Mouse (Mus musculus): ENCODE data around the gene Trim12c.
"Not testable (repeated sequence)": the region's sequence is repeated elsewhere in the genome, so short reads cannot be mapped to it uniquely, and the experiment has no call there.

Trim12c gene

DNA sequence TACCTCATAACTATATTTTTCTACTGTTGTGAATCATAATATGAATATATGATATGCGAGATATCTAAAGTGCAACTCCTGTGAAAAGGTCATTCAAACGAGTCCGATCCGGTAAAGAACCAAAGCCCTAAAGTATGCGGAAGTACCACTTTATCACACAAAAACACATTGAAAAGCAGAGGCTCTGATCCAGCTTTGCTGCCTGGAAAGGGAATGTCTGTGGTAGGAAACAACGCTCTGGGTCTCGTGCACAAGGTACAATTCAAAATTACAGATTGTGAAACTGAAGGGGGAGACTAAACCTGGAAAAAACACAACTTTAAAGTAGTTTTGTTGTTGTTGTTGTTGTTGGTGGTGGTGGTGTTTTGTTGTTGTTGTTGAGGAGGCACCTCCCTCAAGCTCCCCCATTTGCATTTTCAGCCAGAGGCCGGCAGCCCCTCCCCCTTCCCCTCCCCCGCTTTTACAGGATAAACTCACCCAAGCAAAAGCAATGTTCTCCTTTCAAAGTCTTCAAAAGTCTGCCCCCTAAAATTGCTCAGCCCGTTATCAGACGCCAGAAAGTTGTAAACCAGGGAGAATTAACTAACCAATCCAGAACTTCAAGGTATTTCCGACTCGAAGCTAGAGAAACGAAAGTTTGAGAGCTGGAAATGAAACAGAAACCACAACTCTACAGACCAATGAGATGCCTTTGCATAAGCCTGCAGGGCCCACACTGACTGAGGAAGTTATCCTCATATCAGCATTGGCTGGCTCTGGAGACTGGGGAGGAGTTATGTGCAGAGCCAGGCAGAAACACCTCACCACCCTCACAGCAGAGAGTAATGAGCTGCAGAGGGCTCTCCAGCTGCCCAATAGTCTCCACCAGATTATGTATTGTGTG, at the start of gene Trim12c:
Gene Trim12c, minus strand, starts transcription at position 646 of the 883 bp plus-strand sequence.
- DNase-seq: peak in 1 of 2 experiments; percentile 1

DNA sequence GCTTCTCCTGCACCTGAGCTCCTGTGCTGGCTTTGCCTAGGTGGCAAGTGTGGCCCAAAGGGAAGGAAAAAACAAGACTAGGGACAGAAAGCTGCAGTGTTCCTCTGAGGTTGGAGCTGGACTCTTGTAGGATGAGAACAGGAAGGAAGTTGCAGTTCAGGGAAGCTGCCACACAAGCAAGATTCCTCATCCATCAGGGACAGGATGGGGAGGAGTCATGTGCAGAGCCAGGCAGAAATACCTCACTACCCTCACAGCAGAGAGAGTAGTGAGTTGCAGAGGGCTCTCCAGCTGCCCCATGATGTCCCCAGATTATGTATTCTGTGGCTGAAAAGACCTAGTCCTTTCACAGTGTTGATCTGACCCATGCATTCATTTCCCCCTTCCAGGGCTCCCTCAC, 48.0 kb upstream of the Trim12c start:
- no peak for DNase-seq

DNA sequence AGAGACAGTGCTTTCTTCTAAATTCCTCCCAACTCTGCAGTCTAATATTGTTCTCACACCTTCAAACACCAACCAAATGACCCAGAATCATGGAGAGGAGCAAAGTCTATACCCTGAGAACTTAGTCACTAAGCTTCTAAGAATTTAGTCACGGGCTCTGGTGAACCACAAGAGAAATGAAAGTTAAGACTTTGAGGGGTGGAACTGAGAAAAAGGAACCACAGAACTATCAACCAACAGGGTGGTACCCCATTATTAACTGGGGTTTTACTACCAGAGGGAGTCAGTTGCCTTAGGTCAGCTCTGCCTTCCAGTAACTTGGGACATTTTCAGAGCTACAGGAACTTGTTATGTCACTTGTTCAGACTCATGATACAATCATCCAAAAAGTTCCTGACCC, 47.5 kb upstream of the Trim12c start, which contains the start of gene Trim30c:
Gene Trim30c, minus strand, starts transcription at position 140 of the 400 bp plus-strand sequence.
- DNase-seq: no peak

DNA sequence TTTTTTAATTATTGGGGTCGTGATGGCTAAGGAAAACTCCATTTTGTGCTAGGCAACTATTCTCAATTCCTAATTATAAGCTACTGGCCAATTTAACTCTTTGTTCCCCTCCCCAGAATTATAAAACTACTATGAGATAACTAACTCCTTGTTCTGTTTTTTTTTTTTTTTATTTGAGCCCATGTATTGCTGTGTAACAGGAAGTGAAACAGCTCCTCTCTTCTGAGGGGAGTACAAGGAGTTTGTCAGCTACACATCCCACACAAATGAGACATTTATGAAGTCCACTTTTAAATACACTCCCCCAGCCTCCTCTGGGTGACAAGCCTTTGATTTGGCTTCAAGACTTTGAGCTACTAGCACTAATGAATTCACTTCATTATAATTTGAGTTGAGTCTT, 45.3 kb upstream of the Trim12c start:
- no peak for DNase-seq

DNA sequence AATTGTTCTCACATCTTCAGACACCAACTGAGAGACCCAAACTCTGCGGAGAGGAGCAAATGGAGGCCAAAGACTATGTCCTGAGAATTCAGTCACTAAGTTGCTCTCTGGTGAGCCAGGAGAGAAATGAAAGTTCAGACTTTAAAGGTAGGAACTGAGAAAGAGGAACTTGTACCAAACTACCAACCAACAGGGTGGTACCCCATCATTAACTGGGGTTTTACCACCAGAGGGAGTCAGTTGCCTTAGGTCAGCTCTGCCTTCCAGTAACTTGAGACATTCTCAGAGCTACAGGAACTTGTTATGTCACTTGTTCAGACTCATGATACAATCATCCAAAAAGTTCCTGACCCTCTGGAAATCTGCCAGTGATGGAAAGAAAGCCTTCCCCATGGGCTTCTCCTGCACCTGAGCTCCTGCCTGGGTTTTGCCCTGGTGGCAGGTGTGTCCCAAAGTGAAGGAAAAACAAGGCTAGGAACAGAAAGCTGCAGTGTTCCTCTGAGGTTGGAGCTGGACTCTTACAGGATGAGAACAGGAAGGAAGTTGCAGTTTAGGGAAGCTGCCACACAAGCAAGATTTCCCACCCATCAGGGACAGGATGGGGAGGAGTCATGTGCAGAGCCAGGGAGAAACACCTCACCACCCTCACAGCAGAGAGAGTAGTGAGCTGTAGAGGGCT, 16.7 kb upstream of the Trim12c start, which contains the start of gene Trim30b:
Gene Trim30b, minus strand, starts transcription at position 149 of the 679 bp plus-strand sequence.
- DNase-seq: no peak

DNA sequence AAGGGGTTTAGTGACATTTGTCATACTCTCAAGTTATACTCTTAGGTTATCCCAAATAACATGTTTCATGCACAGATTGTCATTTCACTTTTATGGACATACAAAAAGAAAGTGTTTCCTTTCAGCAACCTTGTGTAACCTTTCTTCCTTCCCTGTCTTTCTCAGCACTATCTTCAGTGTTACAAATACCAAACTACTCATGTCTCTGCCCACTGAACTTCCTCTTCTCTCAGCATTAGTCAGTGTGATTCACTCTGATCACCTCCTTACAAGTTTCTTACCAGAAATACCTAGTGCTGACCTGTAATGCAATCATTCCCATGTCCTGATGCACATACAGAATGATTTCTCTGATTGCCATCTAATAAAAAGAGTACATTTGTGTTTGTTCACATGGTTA, 13.2 kb upstream of the Trim12c start:
- DNase-seq: no peak

DNA sequence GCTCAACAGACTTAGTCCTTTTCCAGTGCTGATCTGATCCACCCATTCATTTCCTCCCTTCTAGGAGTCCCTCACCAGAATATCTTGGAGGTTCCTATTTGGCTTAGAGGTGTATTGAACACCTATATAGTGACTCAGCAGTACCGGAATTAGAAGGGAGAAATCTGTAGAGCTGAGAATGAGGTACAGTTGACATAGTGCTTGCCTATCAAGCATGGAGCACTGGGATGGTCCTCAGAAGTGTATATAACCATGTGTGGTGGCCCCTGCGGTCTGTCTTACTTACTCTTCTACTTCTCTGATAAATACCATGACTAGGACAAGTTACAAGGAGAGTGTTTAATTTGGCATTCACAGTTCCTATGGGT, 422 bp upstream of the Trim12c start:
- DNase-seq: no peak

DNA sequence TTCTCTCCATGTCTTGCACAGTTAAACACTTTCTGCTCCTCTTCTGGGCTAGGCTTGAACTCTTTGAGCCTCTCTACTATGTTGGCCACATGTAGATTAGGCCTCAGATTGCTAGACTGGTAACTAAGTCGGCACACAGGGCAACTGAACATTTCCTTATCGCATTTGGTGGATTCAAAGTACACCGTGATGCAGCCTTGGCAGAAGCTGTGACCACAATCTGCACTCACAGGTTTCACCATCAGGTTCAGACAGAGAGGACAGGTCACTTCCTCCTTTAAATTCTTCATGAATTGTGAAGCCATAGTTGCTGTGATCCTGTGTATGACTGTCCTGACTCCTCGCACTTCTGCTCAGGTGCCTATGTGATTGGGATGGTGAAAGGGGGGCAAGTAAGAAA, 5.1 kb downstream of the Trim12c start:
- DNase-seq: not testable (repeated sequence)

DNA sequence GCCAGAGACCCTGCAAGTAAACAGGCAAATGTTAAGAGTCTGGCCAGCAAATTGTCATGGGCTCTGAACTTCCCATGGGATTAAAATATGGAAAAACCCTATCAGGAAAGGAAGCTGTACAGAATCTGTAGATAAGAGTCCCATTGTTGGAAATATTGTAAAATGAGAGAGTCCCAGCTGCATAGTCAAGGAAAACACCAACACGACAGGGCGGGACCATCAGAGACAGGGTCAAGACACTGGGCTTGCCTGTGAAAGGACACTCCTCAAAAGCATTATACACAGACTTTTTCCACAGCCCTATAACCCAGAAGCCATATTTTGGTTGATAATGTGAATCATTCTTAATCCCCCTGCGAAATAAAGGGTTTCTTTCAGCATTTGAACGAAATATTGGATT, 12.4 kb downstream of the Trim12c start:
- not testable (repeated sequence) for DNase-seq

DNA sequence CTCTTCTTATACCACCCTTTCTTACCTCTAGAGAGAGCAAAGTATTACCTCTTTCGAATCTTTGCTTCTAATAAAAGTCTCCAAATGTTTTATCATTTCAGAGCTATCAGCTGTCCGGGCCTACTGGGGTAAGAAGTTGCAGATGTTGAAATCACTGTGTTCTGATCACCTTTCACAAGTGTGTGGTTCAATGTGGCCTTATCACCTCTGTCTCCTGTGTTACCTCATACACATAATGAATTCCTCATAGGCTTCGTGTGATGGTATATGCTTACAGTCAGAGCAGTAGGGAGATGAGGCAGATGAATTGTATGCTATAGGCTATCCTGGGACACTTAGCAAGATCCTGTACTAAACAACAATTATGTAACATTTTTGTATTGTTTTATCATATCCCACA, 17.6 kb downstream of the Trim12c start:
- DNase-seq: not testable (repeated sequence)

DNA sequence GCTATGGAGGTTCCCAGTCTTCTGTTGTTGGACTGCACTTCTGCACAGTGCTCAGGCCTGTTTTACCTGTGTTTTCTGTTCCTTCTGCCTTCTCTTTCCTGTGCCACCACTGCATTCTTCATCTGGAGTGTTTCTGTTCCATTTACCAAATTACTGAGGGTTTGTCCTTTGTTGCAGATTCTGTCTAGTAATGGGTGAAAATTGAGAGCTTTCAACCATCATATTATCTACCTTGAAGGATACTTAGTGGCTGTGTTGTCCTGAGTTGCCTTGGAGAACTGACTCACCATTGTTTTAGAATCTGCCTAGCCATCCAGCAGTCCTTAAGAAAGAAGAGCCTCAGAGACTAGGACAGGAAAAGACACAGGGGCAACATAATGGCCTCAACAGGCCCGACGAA, 24.0 kb downstream of the Trim12c start, which contains the start of gene Trim34b:
Gene Trim34b, plus strand, starts transcription at position 301 of the 400 bp plus-strand sequence.
- not testable (repeated sequence) for DNase-seq

DNA sequence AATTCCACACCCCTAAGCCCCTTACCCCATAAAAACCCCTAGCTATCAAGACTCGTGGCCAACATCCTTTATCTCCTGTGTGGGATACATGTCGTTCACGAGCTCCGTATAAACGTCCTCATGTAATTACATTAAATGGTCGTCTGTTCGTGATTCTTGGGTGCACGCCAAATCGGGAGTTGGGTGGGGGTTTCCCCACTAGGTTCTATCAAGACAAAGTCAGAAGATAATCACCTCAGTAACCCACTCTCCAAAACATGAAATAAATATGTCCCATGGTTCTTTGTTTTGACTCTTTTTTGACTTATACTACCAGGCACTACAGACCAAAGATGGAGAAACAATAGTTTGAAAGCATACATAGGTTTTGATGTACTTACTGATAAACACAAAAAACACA, 31.1 kb downstream of the Trim12c start:
- DNase-seq: no peak

DNA sequence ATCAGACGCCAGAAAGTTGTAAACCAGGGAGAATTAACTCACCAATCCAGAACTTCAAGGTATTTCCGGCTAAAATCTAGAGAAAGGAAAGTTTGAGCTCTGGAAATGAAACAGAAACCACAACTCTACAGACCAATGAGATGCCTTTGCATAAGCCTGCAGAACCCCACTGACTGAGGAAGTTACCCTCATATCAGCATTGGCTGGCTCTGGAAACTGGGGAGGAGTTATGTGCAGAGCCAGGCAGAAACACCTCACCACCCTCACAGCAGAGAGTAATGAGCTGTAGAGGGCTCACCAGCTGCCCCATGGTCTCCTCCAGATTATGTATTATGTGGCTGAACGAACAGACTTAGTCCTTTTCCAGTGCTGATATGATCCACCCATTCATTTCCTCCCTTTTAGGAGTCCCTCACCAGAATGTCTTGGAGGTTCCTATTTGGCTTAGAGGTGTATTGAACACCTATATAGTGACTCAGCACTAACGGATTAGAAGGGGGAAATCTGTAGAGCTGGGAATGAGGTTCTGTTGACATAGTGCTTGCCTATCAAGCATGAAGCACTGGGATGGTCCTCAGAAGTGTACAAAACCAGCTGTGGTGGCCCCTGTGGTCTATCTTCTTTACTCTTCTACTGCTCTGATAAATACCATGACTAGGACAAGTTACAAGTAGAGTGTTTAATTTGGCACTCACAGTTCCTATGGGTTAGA, 37.6 kb downstream of the Trim12c start, which contains the start of gene Trim12a:
Gene Trim12a, minus strand, starts transcription at position 98 of the 712 bp plus-strand sequence.
- DNase-seq: not testable (repeated sequence)

DNA sequence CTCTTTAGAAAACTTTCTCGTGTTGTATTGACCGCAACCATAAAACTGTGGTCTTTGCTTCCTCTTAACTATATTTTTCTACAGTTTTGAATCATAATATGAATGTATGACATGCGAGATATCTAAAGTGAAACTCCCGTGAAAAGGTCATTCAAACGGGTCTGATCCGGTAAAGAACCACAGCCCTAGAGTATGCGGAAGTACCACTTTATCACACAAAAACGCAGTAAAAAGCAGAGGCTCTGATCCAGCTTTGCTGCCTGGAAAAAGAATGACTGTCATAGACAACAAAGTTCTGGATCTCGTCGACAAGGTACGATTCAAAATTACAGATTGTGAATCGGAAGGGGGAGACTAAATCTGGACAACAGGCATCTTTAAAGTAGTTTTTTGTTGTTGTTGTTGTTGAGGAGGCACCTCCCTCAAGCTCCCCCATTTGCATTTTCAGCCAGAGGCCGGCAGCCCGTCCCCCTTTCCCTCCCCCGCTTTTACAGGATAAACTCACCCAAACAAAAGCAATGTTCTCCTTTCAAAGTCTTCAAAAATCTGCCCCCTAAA, 38.3 kb downstream of the Trim12c start:
- DNase-seq: no peak

DNA sequence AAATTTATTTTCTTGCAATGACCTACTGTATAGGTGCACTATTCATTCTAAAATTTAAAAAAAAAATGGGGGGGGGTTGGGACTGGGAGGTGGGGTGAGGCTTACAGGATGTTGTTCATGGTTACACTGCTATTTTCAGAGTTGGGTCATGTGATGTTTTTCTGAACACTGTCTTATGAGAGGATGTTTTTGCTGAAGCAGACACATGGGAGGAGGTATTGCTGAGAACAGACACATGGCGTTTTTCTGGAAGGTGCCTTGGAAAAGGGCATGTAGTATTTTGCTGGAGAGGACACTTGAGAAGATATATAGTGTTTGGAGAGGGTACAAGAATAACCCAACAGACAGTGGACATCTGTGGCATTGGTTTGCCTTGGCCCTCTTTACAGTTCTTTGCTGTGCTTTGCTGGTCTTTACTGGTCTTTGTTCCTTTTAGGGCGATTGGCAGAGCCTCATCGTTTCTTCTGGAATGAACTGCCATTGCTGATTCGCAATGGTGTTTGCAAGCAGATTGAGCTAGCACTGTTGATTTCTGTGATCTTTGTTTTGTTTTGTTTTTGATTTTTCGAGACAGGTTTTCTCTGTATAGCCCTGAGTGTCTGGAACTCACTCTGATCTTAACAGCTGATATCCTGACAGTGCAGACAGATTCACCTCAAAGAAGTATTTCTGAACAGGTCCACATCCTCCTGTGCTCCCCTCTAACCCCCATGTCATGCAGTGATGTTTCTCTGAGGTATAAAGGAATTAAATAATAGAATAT, 61.3 kb downstream of the Trim12c start:
- no peak for DNase-seq

DNA sequence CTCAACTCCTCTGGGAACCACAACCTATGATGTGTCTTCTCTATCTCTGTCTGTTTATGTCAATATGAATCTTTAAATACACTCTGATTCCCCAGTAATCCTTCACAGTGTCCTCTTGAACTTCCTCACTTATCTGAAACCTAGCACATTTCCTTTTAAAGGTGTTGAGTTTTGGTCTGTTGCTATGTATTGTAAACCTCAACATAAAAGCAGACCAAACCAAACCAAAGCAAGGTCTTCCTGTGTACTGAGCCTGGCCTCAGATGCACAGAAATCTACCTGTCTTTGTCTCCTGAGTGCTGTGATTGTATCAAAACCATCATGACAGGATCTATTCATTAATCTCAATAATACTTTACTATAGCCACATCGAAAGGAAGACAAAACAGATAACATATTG, 62.5 kb downstream of the Trim12c start:
- DNase-seq: no peak
